Mouse (Mus musculus): ENCODE data around the gene Mcpt2. TPM values are rescaled to one million over a fixed set of nuclear protein-coding genes. Genes with fewer than 3 reads are reported as not detected.
"Not testable (repeated sequence)": the region's sequence is repeated elsewhere in the genome, so short reads cannot be mapped to it uniquely, and the experiment has no call there.

The Mcpt2 gene
- polyA plus RNA-seq, 1 experiment from 2014 or later = not detected

- peak; percentile 82 for DNase-seq (ENCODE audit: low spot score)
- H3K9ac ChIP-seq (replicated peaks; ENCODE audit: low read depth) = no peak overlapping the region
- H3K27me3 ChIP-seq (replicated peaks; ENCODE audit: insufficient read depth, low read length) = no peaks in the 10 kb centered on the region
Observed at GRCm38 (mm10) chr14:56034433-56034832, 7.4 kb upstream of the Mcpt2 start.

GRCm38 (mm10) chr14:56055408-56055807 lies 13.6 kb downstream of the Mcpt2 start:
- no peak overlapping the region for H3K9ac ChIP-seq (replicated peaks; ENCODE audit: low read depth)
- H3K27ac ChIP-seq (ENCODE audit: low read length) = no peak overlapping the region
- no peaks in the 10 kb centered on the region for H3K27me3 ChIP-seq (replicated peaks; ENCODE audit: insufficient read depth, low read length)
- H3K36me3 ChIP-seq (ENCODE audit: insufficient read depth, low read length) = no peaks in the 10 kb centered on the region
- H3K4me1 ChIP-seq (ENCODE audit: insufficient read depth, low read depth, low read length) = no peaks in the 10 kb centered on the region
- ATAC-seq = no peak
- no peak for TF ChIP-seq EP300 (IDR thresholded peaks at IDR 0.05)
- no peak for DNase-seq (ENCODE audit: low spot score)
- no peak overlapping the region for H3K4me3 ChIP-seq (ENCODE audit: low read depth, low read length)
- H3K4me2 ChIP-seq (replicated peaks; ENCODE audit: low read depth, low read length) = no peak overlapping the region
- 53% methylated on average over 3 of the region's 3 CpGs for WGBS
- H3K9me3 ChIP-seq (ENCODE audit: low read length) = no peaks in the 10 kb centered on the region

More at GRCm38 (mm10) chr14:56034433-56034832, 7.4 kb upstream of the Mcpt2 start:
- Histone ChIP-seq H3K9me3 (ENCODE audit: low read length) (no peaks in the 10 kb centered on the region), H3K4me3 (ENCODE audit: low read depth, low read length) (no peak overlapping the region), H3K27ac (ENCODE audit: low read length) (no peak overlapping the region), H3K36me3 (ENCODE audit: insufficient read depth, low read length) (no peaks in the 10 kb centered on the region), H3K4me1 (ENCODE audit: insufficient read depth, low read depth, low read length) (no peaks in the 10 kb centered on the region), H3K4me2 (replicated peaks; ENCODE audit: low read depth, low read length) (no peak overlapping the region)
- WGBS = 26% methylated on average over 2 of the region's 2 CpGs
- TF ChIP-seq CTCF (IDR thresholded peaks at IDR 0.05) (no peak), EP300 (IDR thresholded peaks at IDR 0.05) (peak; percentile 61; the same call in 1 of the 2 replicates)
- peak; percentile 88 for ATAC-seq

GRCm38 (mm10) chr14:56057722-56058121 lies 15.9 kb downstream of the Mcpt2 start:
- WGBS = 61% methylated on average over 4 of the region's 4 CpGs
- ATAC-seq = no peak
- DNase-seq (ENCODE audit: low spot score) = no peak
- no peaks in the 10 kb centered on the region for H3K27me3 ChIP-seq (replicated peaks; ENCODE audit: insufficient read depth, low read length)
- no peak overlapping the region for H3K4me3 ChIP-seq (ENCODE audit: low read depth, low read length)
- no peak overlapping the region for H3K4me2 ChIP-seq (replicated peaks; ENCODE audit: low read depth, low read length)
- TF ChIP-seq EP300 (IDR thresholded peaks at IDR 0.05) = no peak
- no peak for TF ChIP-seq CTCF (IDR thresholded peaks at IDR 0.05)
- no peak overlapping the region for H3K27ac ChIP-seq (ENCODE audit: low read length)
- no peaks in the 10 kb centered on the region for H3K9me3 ChIP-seq (ENCODE audit: low read length)
- H3K4me1 ChIP-seq (ENCODE audit: insufficient read depth, low read depth, low read length) = no peaks in the 10 kb centered on the region
- no peak overlapping the region for H3K9ac ChIP-seq (replicated peaks; ENCODE audit: low read depth)
- no peaks in the 10 kb centered on the region for H3K36me3 ChIP-seq (ENCODE audit: insufficient read depth, low read length)

GRCm38 (mm10) chr14:56062213-56062612 lies 20.4 kb downstream of the Mcpt2 start, which contains the start of gene Mcpt4:
Gene Mcpt4, minus strand, starts transcription at chr14:56062313.
- H3K36me3 ChIP-seq (ENCODE audit: insufficient read depth, low read length); ATAC-seq; H3K27ac ChIP-seq (ENCODE audit: low read length); H3K4me2 ChIP-seq (replicated peaks; ENCODE audit: low read depth, low read length); H3K4me3 ChIP-seq (ENCODE audit: low read depth, low read length); H3K9ac ChIP-seq (replicated peaks; ENCODE audit: low read depth); H3K9me3 ChIP-seq (ENCODE audit: low read length); DNase-seq (ENCODE audit: low spot score); H3K4me1 ChIP-seq (ENCODE audit: insufficient read depth, low read depth, low read length); H3K27me3 ChIP-seq (replicated peaks; ENCODE audit: insufficient read depth, low read length): not testable (repeated sequence)
- WGBS = 58% methylated on average over 3 of the region's 3 CpGs

GRCm38 (mm10) chr14:56082016-56082415 lies 40.2 kb downstream of the Mcpt2 start:
- H3K27me3 ChIP-seq (replicated peaks; ENCODE audit: insufficient read depth, low read length) = no peaks in the 10 kb centered on the region
- H3K9me3 ChIP-seq (ENCODE audit: low read length) = no peaks in the 10 kb centered on the region
- H3K4me1 ChIP-seq (ENCODE audit: insufficient read depth, low read depth, low read length) = no peaks in the 10 kb centered on the region
- TF ChIP-seq CTCF (IDR thresholded peaks at IDR 0.05) (no peak), EP300 (IDR thresholded peaks at IDR 0.05) (no peak)
- H3K9ac ChIP-seq (replicated peaks; ENCODE audit: low read depth) = no peak overlapping the region
- 85% methylated on average over 4 of the region's 4 CpGs for WGBS
- DNase-seq (ENCODE audit: low spot score) (no peak), ATAC-seq (no peak)
- no peaks in the 10 kb centered on the region for H3K36me3 ChIP-seq (ENCODE audit: insufficient read depth, low read length)
- no peak overlapping the region for H3K4me3 ChIP-seq (ENCODE audit: low read depth, low read length)
- no peak overlapping the region for H3K27ac ChIP-seq (ENCODE audit: low read length)
- no peak overlapping the region for H3K4me2 ChIP-seq (replicated peaks; ENCODE audit: low read depth, low read length)

GRCm38 (mm10) chr14:56085167-56085566 lies 43.3 kb downstream of the Mcpt2 start, which contains the start of gene Mcpt8:
Gene Mcpt8, minus strand, starts transcription at chr14:56085273.
- DNase-seq (ENCODE audit: low spot score) = no peak
- 90% methylated on average over 2 of the region's 2 CpGs for WGBS
- H3K9ac ChIP-seq (replicated peaks; ENCODE audit: low read depth) = no peak within 1 kb of the TSS
- H3K4me1 ChIP-seq (ENCODE audit: insufficient read depth, low read depth, low read length) = no peaks in the 10 kb centered on the region
- no peak for TF ChIP-seq CTCF (IDR thresholded peaks at IDR 0.05)
- no peak for TF ChIP-seq EP300 (IDR thresholded peaks at IDR 0.05)
- ATAC-seq = no peak
- H3K9me3 ChIP-seq (ENCODE audit: low read length) = no peaks in the 10 kb centered on the region
- H3K27ac ChIP-seq (ENCODE audit: low read length) = no peak within 1 kb of the TSS
- no peaks in the 10 kb centered on the region for H3K27me3 ChIP-seq (replicated peaks; ENCODE audit: insufficient read depth, low read length)
- no peaks in the 10 kb centered on the region for H3K36me3 ChIP-seq (ENCODE audit: insufficient read depth, low read length)
- no peak within 1 kb of the TSS for H3K4me2 ChIP-seq (replicated peaks; ENCODE audit: low read depth, low read length)
- no peak within 1 kb of the TSS for H3K4me3 ChIP-seq (ENCODE audit: low read depth, low read length)

- no peaks in the 10 kb centered on the region for H3K4me1 ChIP-seq (ENCODE audit: insufficient read depth, low read depth, low read length)
- H3K27ac ChIP-seq (ENCODE audit: low read length) = no peak overlapping the region
- H3K36me3 ChIP-seq (ENCODE audit: insufficient read depth, low read length) = no peaks in the 10 kb centered on the region
- no peak overlapping the region for H3K4me2 ChIP-seq (replicated peaks; ENCODE audit: low read depth, low read length)
- no peak overlapping the region for H3K4me3 ChIP-seq (ENCODE audit: low read depth, low read length)
- no peaks in the 10 kb centered on the region for H3K9me3 ChIP-seq (ENCODE audit: low read length)
- TF ChIP-seq EP300 (IDR thresholded peaks at IDR 0.05) (no peak), CTCF (IDR thresholded peaks at IDR 0.05) (no peak)
- no peak for ATAC-seq
- 68% methylated on average over 3 of the region's 3 CpGs for whole genome bisulfite sequencing
- DNase-seq (ENCODE audit: low spot score) = no peak
- H3K9ac ChIP-seq (replicated peaks; ENCODE audit: low read depth) = no peak overlapping the region
- H3K27me3 ChIP-seq (replicated peaks; ENCODE audit: insufficient read depth, low read length) = no peaks in the 10 kb centered on the region
Observed at GRCm38 (mm10) chr14:56086711-56087110, 44.9 kb downstream of the Mcpt2 start.
